Mouse (Mus musculus) urinary bladder, postnatal 36 days (tissue): ENCODE data around the gene 1700123L14Rik.
"Not testable (repeated sequence)": the region's sequence is repeated elsewhere in the genome, so short reads cannot be mapped to it uniquely, and the experiment has no call there.

Experiments used
- DNase-seq, 2 experiments: peaks; one replicate each; pipeline ENCODE4 v3.0.0; 2022; ENCODE audit warnings: low spot score in 2 of 2, mixed read lengths in 1 of 2

Gene 1700123L14Rik

DNA sequence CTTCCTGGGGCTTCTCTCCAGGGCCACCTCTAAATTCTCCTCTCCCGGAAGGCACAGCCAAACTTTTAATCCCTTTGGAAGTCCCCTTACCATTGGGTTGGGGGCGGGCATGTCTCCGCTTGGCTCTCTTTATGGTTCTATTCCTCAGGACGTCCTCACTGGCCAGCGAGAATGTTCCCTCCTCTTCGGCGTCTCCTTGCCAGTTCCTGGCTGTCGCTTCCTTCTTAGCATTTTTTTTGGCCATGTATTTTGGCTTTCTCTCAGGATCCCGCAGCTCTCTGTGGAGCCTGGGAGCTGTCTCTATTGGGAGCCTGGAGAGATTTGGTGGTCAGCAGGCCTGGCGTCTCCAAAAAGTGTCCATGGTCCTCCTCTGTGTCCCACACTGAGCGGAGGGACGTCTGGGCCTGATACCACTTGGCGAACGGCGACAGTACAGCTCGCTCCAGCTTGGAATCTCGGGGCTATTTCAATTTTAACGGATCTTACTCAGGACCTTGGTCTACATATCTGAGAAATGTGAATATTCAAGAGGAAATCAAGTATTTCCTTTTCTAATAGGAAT is at the start of gene 1700123L14Rik:
TSS of gene 1700123L14Rik (minus strand) at position 426 of the 562 bp plus-strand sequence.
- DNase-seq = no peak

- no peak for DNase-seq
Observed at GRCm38 (mm10) chr6:96205395-96205794, 39.4 kb upstream of the 1700123L14Rik start.

DNA sequence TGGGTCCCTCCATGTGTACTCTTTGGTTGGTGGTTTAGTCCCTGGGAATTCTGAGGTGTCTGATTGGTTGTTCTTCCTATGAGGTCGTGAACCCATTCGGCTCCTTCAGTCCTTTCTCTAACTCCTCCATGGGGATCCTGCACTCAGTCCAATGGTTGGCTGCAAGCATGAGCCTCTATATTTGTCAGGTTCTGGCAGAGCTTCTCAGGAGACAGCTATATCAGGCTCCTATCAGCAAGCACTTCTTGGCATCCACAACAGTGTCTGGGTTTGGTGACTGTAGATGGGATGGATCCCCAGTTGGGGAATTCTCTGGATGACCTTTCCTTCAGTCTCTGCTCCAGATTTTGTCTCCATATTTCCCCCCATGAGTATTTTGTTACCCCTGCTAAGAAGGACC is 32.9 kb upstream of the 1700123L14Rik start:
- DNase-seq = not testable (repeated sequence)

DNA sequence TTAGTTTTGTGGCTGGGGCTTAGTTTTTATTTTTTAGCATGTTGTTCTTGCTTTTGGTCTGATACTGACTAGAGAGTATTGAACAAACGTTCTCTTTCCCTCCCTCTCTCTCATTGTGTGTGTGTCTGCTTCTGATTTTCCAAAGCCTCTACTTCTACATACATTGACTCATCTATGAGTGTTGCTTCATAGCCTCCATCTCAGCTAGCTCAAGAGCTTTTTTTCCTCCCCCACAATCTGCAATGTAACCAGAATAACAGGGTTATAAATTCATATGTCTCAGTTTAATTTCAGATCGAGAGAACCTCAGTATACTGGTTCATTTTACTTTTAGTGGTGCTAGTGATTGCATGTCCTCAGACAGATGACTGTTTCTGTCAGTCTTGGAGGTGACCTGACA is 20.5 kb upstream of the 1700123L14Rik start:
- no peak for DNase-seq

DNA sequence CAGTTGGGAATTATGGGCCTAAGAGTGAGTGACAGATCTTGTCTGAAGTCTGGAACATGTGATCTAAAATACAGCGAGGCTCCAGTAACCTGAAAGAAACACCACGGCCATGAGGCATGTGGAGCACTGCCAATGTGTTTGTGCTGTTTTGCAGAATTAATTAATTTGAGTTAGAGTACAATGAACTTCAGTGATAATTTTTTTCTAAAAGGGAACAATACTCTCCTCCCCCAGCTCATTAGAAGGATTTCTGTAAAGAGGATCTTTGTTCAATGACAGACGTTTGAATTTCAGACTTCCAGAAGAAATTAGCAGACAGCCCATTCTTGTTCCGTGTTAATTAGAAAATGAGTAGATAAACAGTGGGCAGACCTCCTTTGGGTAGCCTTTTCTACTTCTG is 17.3 kb upstream of the 1700123L14Rik start:
- DNase-seq = no peak

DNA sequence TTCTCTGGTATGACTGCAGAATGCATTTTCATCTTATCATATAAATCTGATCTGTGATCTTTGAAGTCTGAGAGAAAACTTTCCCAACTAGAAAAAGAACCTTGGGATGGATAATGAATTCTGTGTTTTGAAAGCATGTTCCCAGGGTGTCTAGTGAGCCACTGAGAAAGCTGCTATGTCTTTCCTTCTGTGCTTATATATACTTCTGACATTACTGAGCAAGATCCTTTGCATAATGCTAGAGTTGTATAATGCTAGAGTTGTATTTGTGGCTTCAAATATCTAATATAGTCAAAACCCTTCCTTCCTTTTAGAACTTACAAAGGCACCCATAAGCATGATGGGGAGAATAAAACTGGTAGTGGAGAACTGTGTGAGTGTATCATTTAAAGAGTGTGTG is 12.5 kb upstream of the 1700123L14Rik start:
- DNase-seq = no peak

DNA sequence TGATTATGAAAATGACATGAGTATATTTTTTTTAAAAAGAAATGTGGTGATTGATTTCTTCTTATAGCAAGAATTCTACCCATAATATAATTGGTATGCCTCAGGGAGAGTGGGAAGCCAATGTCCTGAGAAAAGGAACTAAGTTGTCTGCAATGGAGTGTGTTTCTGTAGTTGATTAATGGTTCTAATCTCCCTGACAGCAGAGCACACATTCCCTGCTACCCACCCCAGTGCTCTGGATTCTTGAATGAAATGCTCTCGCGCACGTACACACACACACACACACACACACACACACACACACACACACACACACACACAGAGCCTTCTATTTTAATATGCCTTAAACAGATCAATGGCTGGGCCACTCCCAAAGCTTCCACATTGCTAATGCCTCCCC is 7.6 kb upstream of the 1700123L14Rik start:
- no peak for DNase-seq

DNA sequence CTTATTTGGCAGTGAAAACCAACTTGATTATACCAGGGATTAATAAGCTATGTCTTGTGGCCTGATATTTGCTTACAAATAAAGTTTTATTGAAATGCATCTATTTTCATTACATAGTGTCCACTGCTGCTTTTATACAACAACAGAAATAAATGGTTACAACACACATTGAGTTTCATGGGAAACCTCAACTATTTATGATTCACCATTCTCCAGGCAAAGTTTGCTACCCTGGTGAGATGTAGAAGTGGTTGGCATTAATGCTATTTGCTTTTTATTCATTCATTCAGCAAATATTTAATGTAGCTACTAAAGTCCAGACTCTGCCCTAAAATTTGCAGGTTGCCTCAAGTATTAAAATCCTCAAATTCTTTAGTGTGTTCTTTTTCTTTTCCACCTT is 988 bp upstream of the 1700123L14Rik start:
- DNase-seq = no peak

DNA sequence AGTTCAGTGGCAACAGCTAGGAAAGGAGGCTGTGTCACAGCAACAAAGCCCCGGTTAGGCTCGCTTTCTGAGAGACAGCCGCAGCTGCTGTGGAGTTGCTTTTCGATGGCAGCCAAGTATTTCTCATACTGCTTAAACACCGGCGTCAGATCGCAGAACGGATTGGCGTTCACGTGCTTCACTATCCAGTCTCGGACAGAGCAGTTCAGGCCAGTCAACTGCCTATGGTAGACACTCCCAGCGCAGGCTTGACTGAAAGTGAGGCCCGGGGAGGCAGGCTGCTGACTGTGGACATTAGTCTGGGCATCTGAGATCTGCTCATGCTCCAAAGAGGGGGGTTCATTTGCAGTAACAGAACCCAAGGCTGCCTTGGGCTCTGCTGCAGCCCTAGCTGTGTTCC is 640 bp downstream of the 1700123L14Rik start:
- peak in 1 of 2 experiments; percentile 1 for DNase-seq

DNA sequence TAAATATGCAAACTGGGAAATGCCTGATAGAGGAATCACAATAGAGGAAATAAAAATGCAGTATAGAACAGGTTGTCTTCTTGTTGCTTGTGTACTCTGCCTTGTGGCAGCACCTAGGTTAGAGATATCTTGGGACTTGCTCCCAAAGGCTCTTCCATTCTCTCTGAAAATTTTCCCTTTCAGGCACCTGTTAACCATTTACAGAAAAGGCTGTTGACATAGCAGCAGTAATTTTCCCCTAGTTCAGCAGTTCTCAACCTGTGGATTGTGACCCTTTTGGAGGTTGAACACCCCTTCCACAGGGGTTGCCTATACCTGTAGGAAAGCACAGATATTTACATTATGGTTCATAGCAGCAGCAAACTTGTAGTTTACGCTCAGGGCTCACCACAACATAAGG is 22.7 kb downstream of the 1700123L14Rik start:
- no peak for DNase-seq

GRCm38 (mm10) chr6:96116534-96117272 is 49.3 kb downstream of the 1700123L14Rik start:
- peak; percentile 4 to 5 for DNase-seq

DNA sequence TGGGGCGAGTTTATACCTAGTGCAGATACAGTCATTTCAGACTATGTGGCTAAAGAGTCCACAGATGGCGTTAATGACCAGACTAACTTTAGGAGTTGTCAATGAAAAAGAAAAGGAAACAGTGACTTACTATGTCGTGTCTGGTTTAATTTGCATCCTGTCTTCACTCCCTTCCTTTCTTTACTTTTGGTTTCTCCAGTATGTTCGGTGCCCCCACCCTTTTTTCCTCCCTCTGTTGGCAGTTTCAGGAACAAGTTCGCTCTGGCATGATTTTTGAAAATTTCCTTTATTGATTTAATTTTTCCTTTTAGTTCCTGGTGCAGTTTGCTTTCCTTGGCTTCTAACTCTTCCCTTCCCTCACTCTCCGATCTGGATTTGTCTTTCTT is 49.9 kb downstream of the 1700123L14Rik start:
- no peak for DNase-seq
